Mouse (Mus musculus) lung, embryonic 15.5 days (tissue): Measurements from ENCODE around the gene Fbxl18. TPM values are rescaled to one million over a fixed set of nuclear protein-coding genes. Genes with fewer than 3 reads are reported as not detected.
"Not testable (repeated sequence)": the region's sequence is repeated elsewhere in the genome, so short reads cannot be mapped to it uniquely, and the experiment has no call there.

ENCODE experiments used
- ATAC-seq: fragments of 200-750 bp; cut with Nextera tagmentation; 2 replicates; pipeline ENCODE4 v1.8.0; 2017; ENCODE audit warnings: moderate number of reproducible peaks, borderline replicate concordance; ENCODE audit not compliant: low FRiP score, low TSS enrichment; ENCODE audit errors: extremely low read depth
- H3K27ac ChIP-seq: fragments of 300-500 bp; sonication (generic); 2 replicates; pipeline ENCODE4 v1.5.1; 2015; ENCODE audit warnings: moderate library complexity, mild to moderate bottlenecking, inconsistent platforms
- H3K27me3 ChIP-seq: fragments of 300-500 bp; sonication (generic); 2 replicates; pipeline ENCODE4 v1.6.1; 2015; ENCODE audit warnings: inconsistent platforms
- H3K36me3 ChIP-seq: fragments of 300-500 bp; sonication (generic); 2 replicates; pipeline ENCODE4 v1.6.1; 2015; ENCODE audit warnings: inconsistent platforms
- H3K4me1 ChIP-seq: fragments of 300-500 bp; sonication (generic); 2 replicates; pipeline ENCODE4 v1.6.1; 2015; ENCODE audit warnings: inconsistent platforms
- H3K4me2 ChIP-seq: fragments of 300-500 bp; sonication (generic); 2 replicates; pipeline ENCODE4 v1.6.1; 2015; ENCODE audit warnings: inconsistent platforms, mild to moderate bottlenecking, moderate library complexity
- H3K4me3 ChIP-seq: fragments of 300-500 bp; sonication (generic); 2 replicates; pipeline ENCODE4 v1.5.1; 2015; ENCODE audit warnings: mild to moderate bottlenecking, inconsistent platforms
- H3K9ac ChIP-seq: fragments of 300-500 bp; sonication (generic); 2 replicates; pipeline ENCODE4 v1.6.1; 2015; ENCODE audit warnings: inconsistent platforms
- H3K9me3 ChIP-seq: fragments of 300-500 bp; sonication (generic); 2 replicates; pipeline ENCODE4 v1.6.1; 2016; ENCODE audit warnings: inconsistent platforms
- WGBS: fragments of 180-500 bp; shearing (Covaris S2); methylation state at CpG from one replicate; pipeline ENCODE4 v1.1.7; 2015; 5-methylcytosine and 5-hydroxymethylcytosine counted together
- polyA plus RNA-seq: library from polyadenylated mRNA; unstranded; fragments of >200 nt; fragmentation: Nextera tagmentation; extraction: Ambion mirVana; gene quantifications from 2 replicates; pipeline ENCODE4 v1.2.1, GENCODE M21; 2015

Fbxl18 gene
- polyA plus RNA-seq, 1 experiment from 2014 or later: 11.1 TPM

DNA sequence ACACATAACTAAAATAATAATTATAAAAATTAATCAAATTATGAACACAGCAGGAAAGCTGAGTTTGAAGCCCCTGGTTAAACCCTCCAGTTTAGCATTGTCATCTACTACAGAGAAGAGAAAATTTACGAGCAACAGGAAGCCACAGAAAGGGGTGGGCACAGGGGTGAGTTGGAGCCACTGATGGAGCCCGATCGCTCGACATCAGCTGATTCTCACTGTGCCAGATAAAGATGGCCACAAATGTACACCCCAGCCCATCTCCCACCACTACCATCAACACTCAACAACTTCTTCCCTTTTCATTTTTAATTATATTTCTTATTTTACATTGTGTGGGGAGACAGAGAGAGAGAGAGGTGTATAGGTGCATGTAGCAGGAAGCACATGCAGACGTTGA is 1.5 kb upstream of the Fbxl18 start:
- peaks cover 24% of the 10 kb centered on the region for H3K4me1 ChIP-seq
- H3K9me3 ChIP-seq: no peaks in the 10 kb centered on the region
- ATAC-seq: no peak
- 0 out of 2 replicates have a peak overlapping the region, but pooled peaks have one; percentile 15 for H3K27ac ChIP-seq
- H3K4me3 ChIP-seq: no peak overlapping the region
- H3K9ac ChIP-seq: no peak overlapping the region
- no peak overlapping the region for H3K4me2 ChIP-seq
- H3K27me3 ChIP-seq: no peaks in the 10 kb centered on the region
- H3K36me3 ChIP-seq: peaks cover 29% of the 10 kb centered on the region
- 64% methylated on average over 5 of the region's 5 CpGs for WGBS

DNA sequence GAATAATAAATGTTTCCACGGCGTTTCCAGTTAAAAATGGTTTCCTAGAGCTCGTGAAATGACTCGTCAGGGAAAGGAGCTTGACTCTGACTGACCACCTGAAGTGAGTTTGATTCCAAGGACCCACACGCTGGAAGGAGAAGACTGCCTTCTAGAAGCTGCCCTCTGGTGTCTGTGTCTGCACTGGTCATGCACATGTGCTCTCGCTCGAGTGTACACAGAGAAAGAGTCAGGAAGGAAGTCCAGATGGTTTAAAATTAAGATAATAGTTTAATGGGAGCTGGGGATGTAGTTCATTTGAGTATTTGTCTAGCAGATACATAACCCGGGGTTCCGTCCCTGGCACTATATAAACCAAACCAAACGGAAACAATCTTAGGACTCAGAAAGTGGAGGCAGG is 971 bp upstream of the Fbxl18 start:
- H3K4me3 ChIP-seq: no peak overlapping the region
- H3K9me3 ChIP-seq: no peaks in the 10 kb centered on the region
- WGBS: 54% methylated on average over 10 of the region's 10 CpGs
- peak overlapping the region; percentile 87 for H3K4me2 ChIP-seq
- H3K27me3 ChIP-seq: no peaks in the 10 kb centered on the region
- H3K36me3 ChIP-seq: peaks cover 24% of the 10 kb centered on the region
- peaks cover 24% of the 10 kb centered on the region for H3K4me1 ChIP-seq
- no peak for ATAC-seq
- H3K9ac ChIP-seq: no peak overlapping the region
- 0 out of 2 replicates have a peak overlapping the region, but pooled peaks have one; percentile 15 for H3K27ac ChIP-seq

DNA sequence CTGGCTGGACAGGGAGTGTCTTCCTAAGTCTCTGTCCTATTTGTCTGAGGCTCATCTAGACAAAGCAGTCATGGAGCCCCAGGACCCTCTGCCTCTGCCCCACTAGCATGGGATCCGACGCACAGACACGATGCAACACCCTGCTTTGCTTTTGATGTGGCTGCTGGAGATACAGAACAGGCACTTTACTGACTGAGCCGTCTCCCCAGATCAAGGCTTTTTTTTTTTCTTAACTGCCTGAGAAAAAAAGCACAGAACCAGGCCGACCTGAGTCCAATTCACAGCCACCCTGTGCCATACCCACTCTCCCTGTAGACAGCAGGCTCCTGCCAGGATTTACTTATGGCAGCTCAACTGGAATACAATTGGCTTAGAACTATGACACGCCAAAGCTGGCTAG is 3.8 kb downstream of the Fbxl18 start:
- Histone ChIP-seq H3K4me1 (peaks cover 23% of the 10 kb centered on the region), H3K4me2 (no peak overlapping the region), H3K27ac (no peak overlapping the region), H3K9me3 (no peaks in the 10 kb centered on the region), H3K27me3 (no peaks in the 10 kb centered on the region), H3K36me3 (peaks cover 5% of the 10 kb centered on the region; the same call in 1 of the 2 replicates), H3K4me3 (no peak overlapping the region), H3K9ac (no peak overlapping the region)
- WGBS: 81% methylated on average over 6 of the region's 6 CpGs
- no peak for ATAC-seq

DNA sequence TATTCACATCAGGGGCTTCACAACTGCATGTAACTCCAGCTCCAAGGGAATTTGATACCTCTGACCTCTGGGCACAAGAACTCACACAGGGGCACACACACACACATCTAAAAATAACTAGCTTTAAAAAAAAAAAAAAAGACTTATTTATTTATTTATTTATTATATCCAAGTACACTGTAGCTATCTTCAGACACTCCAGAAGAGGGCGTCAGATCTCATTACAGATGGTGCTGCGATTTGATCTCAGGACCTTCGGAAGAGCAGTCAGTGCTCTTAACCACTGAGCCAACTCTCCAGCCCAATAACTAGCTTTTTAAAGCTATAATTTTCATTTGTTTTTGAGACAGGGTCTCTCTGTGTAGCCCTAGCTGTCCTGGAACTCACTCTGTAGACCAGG is 7.7 kb downstream of the Fbxl18 start:
- peaks cover 26% of the 10 kb centered on the region for H3K36me3 ChIP-seq
- H3K27me3 ChIP-seq: not testable (repeated sequence)
- 89% methylated on average over 3 of the region's 3 CpGs for WGBS

DNA sequence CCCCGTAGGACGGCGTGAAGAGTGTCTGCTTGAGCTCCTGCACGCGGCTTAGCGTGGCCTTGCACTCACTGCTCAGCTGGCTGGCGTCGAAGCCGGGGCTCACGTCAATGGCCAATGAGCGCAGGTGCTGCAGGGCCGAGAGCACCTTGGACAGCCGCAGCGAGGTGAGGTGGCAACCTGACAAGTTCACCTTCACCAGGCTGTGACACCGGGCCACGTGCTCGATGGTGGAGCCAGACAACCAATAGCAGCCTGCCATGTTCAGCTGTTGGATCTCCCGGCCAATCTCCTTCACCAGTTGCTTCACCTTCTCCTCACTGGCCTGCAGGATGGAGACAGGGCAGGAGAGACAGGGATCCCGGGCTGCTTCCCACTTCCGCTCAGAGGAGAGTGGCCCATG is 8.5 kb downstream of the Fbxl18 start:
- H3K27me3 ChIP-seq: no peaks in the 10 kb centered on the region
- no peak overlapping the region for H3K4me3 ChIP-seq
- peaks cover 26% of the 10 kb centered on the region for H3K36me3 ChIP-seq
- no peaks in the 10 kb centered on the region for H3K9me3 ChIP-seq
- no peak for ATAC-seq
- no peak overlapping the region for H3K4me2 ChIP-seq
- no peak overlapping the region for H3K9ac ChIP-seq
- 90% methylated on average over 20 of the region's 20 CpGs for WGBS
- no peak overlapping the region for H3K27ac ChIP-seq
- 0 out of 2 replicates have a peak, but pooled peaks cover 1% of the 10 kb centered on the region for H3K4me1 ChIP-seq

More for the DNA sequence above, 7.7 kb downstream of the Fbxl18 start:
- not testable (repeated sequence) for H3K4me1 ChIP-seq, H3K9ac ChIP-seq, H3K4me2 ChIP-seq, ATAC-seq, H3K9me3 ChIP-seq, H3K27ac ChIP-seq, H3K4me3 ChIP-seq

DNA sequence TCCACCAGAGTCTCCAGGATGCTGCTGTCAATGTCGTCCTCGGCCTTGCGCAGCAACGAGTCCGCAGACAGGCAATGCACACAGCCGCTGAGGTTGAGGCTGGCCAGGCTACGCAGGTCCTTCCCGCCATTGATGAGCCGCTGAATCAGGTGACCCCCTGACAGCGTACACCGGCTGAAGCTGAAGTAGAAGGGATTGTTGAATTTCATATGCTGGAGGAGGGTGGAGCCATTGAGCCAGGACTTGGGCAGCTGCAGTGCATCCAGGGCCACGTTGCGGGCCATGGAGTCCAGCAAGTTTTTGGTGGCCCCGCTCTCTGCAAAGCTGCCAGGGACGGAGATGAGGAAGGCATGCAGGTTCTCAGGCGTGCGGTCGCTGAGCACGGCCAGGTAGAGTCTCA is 9.0 kb downstream of the Fbxl18 start:
- no peak for ATAC-seq
- Histone ChIP-seq H3K4me1 (0 out of 2 replicates have a peak, but pooled peaks cover 5% of the 10 kb centered on the region), H3K4me2 (no peak overlapping the region), H3K9me3 (no peaks in the 10 kb centered on the region), H3K27me3 (no peaks in the 10 kb centered on the region), H3K9ac (no peak overlapping the region), H3K27ac (no peak overlapping the region), H3K4me3 (no peak overlapping the region), H3K36me3 (peaks cover 26% of the 10 kb centered on the region)
- WGBS: 93% methylated on average over 19 of the region's 19 CpGs

DNA sequence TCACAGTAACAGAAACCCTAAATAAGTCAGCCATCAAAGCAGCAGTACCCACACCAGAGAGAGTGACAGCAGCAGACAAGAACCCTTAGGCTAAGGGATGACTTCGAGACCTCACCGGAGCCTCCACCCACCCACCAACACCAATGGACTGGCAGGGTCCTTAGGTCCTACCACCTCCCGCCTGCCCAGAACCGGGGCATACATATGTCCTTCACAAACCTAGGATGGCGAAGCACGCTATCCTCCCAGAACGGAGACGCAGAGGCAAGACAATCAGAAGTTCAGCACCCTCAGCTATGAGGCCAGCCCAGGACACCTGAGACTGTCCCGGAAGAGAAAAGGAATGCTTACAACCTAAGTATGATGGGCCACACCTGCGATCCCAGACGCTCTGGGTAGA is 12.8 kb downstream of the Fbxl18 start:
- Histone ChIP-seq H3K4me1 (peaks cover 22% of the 10 kb centered on the region), H3K36me3 (peaks cover 37% of the 10 kb centered on the region), H3K9me3 (no peaks in the 10 kb centered on the region), H3K9ac (no peak overlapping the region), H3K4me2 (no peak overlapping the region), H3K27me3 (no peaks in the 10 kb centered on the region), H3K4me3 (no peak overlapping the region), H3K27ac (no peak overlapping the region)
- ATAC-seq: no peak
- 90% methylated on average over 11 of the region's 11 CpGs for WGBS

DNA sequence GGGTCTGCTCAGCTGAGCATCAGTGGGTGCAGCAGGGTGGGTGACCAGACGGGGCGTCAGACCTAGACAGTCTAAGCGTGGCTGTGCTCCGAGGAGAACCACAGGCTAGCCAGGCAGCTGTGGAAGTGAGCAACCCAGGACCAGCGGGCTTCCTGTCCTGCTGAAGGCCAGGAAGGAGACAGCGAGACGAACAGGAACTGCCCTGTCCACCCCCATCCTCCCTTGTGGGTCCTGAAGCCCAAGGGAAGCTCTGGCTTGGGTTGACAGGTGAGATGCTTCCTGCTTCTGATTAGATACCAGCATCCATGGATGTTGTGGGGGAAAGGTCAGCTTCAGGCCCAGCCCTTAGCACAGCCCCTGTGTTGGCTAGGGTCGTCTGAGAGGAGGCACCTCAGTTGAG is 13.3 kb downstream of the Fbxl18 start:
- 60% methylated on average over 8 of the region's 8 CpGs for WGBS
- H3K36me3 ChIP-seq: peaks cover 37% of the 10 kb centered on the region

DNA sequence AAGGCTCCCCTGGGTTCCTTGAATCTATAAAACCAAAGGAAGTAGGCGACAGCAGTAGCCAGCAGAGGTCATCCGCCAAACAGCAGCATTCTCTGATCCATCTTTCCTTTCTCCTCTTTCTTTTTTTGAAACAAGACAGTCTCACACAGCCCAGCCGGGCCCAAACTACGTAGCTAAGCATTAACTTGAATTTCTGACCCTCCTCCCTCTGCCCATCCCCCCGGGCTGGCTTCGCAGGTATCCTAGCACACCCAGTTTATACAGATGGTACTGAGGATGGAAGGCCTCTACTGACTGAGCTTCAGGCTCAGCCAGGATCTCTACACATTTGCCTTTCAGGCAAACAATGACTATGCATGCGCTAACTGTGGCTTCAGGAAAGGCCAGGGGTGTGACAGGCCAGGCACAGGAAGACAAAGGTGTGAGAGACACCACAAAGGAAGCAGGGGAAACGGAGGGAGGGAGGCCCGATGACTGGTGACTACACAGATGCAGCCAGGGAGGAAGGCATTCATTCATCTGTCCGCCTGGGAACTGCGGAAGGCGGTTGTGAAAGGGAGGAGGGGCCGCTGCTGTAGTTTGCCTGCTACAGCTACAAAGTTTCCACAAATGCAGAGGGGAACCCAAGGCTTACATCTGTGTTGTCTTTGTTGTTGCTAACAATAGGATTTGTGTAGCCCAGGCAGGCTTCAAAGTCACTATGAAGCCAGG is 14.3 kb downstream of the Fbxl18 start:
- Histone ChIP-seq H3K36me3 (peaks cover 28% of the 10 kb centered on the region), H3K27me3 (no peaks in the 10 kb centered on the region), H3K9me3 (no peaks in the 10 kb centered on the region), H3K4me2 (peak overlapping the region; percentile 3; the same call in 1 of the 2 replicates), H3K9ac (no peak overlapping the region), H3K27ac (peak overlapping the region; percentile 69), H3K4me3 (no peak overlapping the region), H3K4me1 (peaks cover 28% of the 10 kb centered on the region)
- WGBS: 28% methylated on average over 13 of the region's 13 CpGs
- peak; percentile 13; the same call in 1 of the 2 replicates for ATAC-seq

More for the DNA sequence above, 13.3 kb downstream of the Fbxl18 start:
- Histone ChIP-seq H3K9me3 (no peaks in the 10 kb centered on the region), H3K27ac (peak overlapping the region; percentile 43), H3K27me3 (no peaks in the 10 kb centered on the region), H3K9ac (no peak overlapping the region), H3K4me1 (peaks cover 27% of the 10 kb centered on the region), H3K4me3 (no peak overlapping the region), H3K4me2 (peak overlapping the region; percentile 3; the same call in 1 of the 2 replicates)
- no peak for ATAC-seq

DNA sequence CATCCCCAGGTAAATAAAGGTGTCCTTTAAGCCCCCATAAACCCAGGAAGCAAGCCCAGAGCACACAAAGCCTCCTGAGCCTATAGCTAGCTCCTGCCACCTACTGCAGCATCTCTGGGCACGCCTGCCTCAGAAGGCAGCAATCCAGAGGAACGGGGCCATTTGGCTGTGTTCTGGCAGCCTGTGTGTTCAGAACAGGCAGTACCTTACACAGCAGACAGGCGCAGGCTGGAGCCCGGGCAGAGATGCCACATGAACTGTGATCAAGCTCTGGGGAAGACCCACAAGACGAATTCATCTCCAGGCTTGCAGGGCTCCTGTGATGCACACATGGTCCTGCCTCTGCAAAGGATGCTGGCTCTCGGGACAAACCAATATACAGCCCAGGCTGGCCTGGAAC is 15.0 kb downstream of the Fbxl18 start:
- peaks cover 28% of the 10 kb centered on the region for H3K4me1 ChIP-seq
- peaks cover 26% of the 10 kb centered on the region for H3K36me3 ChIP-seq
- no peak for ATAC-seq
- H3K4me3 ChIP-seq: no peak overlapping the region
- no peaks in the 10 kb centered on the region for H3K27me3 ChIP-seq
- H3K9me3 ChIP-seq: no peaks in the 10 kb centered on the region
- WGBS: 73% methylated on average over 6 of the region's 6 CpGs
- H3K4me2 ChIP-seq: no peak overlapping the region
- H3K27ac ChIP-seq: no peak overlapping the region
- H3K9ac ChIP-seq: no peak overlapping the region

DNA sequence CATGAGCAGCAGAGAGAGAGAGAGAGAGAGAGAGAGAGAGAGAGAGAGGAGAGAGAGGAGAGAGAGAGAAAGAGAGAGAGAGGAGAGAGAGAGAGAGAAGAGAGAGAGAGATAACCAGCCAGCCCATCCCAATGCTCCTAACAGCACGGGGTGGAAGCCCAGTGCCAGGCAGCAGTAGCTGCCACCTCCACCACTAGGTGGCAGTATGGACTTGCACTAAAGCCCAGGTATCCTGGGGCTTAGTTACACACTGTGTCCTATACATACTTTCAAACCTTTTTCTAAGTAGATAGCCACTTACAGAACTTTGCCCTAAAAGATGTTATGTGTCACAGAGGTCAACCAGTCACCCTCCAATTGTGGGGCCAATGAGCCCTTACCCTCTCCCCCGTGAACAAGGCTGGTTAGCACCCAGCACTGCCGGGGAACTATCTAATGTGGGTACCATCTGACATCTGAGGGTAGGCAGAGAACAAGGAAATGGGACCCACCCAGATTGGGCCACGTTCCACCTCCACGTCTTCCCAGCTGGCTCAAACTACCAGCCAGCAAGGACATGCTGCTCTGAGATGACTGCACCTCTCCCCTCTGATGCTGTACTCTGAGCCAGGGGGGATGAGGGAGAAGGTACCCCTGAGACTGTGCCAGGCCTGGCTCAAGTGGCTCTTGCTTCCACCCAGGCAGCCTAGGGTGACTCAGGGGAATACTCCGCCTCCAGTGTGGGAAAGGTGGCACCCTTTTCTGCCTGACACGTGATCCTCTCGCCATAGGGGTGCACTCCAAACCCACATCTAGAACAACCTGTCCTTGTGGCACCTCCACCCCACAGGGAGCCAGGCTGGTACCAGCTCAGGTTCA is 15.7 kb downstream of the Fbxl18 start:
- Histone ChIP-seq H3K9ac (no peak overlapping the region), H3K36me3 (peaks cover 24% of the 10 kb centered on the region), H3K27ac (no peak overlapping the region), H3K9me3 (no peaks in the 10 kb centered on the region), H3K4me1 (peaks cover 28% of the 10 kb centered on the region), H3K27me3 (no peaks in the 10 kb centered on the region), H3K4me3 (no peak overlapping the region), H3K4me2 (no peak overlapping the region)
- peak; percentile 73 for ATAC-seq
- 62% methylated on average over 8 of the region's 8 CpGs for WGBS

DNA sequence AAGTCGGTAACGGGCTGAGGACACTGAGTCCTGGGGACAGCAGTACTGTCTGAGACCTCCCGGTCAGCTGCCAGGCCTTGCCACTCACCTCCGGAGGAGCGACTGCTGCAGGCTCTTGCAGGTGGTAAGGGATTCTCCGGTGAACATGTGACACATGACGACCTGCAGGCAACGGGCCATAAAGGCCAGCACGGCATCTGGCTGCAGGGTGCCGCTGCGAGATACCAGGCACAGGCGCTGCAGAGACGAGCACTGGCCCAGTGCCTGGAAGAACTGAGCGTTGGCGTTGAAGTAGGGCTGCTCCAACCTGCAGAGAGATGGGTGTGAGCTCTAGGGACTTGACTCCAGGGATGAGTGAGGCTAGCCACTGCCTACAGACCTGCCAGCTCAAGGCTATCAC is 16.7 kb downstream of the Fbxl18 start:
- 85% methylated on average over 15 of the region's 15 CpGs for whole genome bisulfite sequencing
- H3K36me3 ChIP-seq: peaks cover 22% of the 10 kb centered on the region
- no peak for ATAC-seq

More for the DNA sequence above, 16.7 kb downstream of the Fbxl18 start:
- no peak overlapping the region for H3K27ac ChIP-seq
- no peaks in the 10 kb centered on the region for H3K27me3 ChIP-seq
- no peaks in the 10 kb centered on the region for H3K9me3 ChIP-seq
- no peak overlapping the region for H3K4me3 ChIP-seq
- H3K4me1 ChIP-seq: peaks cover 28% of the 10 kb centered on the region
- no peak overlapping the region for H3K9ac ChIP-seq
- H3K4me2 ChIP-seq: no peak overlapping the region
